Mouse (Mus musculus) testis, adult 2 months (tissue): ENCODE measurements around the gene Gla. TPM values are rescaled to one million over a fixed set of nuclear protein-coding genes. Genes with fewer than 3 reads are reported as not detected.
A peak's percentile ranks its signal among the peaks of the same experiment; 100 is the strongest.

Experiments
- H3K27ac ChIP-seq: fragments of 200-500 bp; 2 replicates; pipeline ENCODE4 v1.5.1; 2012; ENCODE audit warnings: low read depth, low read length; ENCODE audit not compliant: control insufficient read depth, insufficient read depth
- H3K27me3 ChIP-seq: fragments of 200-500 bp; 2 replicates; pipeline ENCODE4 v1.6.1; 2012; ENCODE audit warnings: mild to moderate bottlenecking, low read length, moderate library complexity; ENCODE audit not compliant: control insufficient read depth, insufficient read depth
- H3K36me3 ChIP-seq: fragments of 200-500 bp; 2 replicates; pipeline ENCODE4 v1.6.1; 2012; ENCODE audit warnings: mild to moderate bottlenecking, low read length; ENCODE audit not compliant: control insufficient read depth, insufficient read depth
- H3K4me1 ChIP-seq: fragments of 200-500 bp; 2 replicates; pipeline ENCODE4 v1.6.1; 2012; ENCODE audit warnings: low read length; ENCODE audit not compliant: control insufficient read depth, insufficient read depth
- H3K4me3 ChIP-seq: fragments of 200-500 bp; 2 replicates; pipeline ENCODE4 v1.5.1; 2012; ENCODE audit warnings: low read depth, mild to moderate bottlenecking, low read length, moderate library complexity, mixed read lengths; ENCODE audit not compliant: control insufficient read depth
- CTCF ChIP-seq: fragments of 200-500 bp; IDR thresholded peaks from 2 replicates; pipeline ENCODE4 v1.5.1; 2012; ENCODE audit warnings: low read depth, mild to moderate bottlenecking, inconsistent platforms, low read length, moderate library complexity; ENCODE audit not compliant: control insufficient read depth, insufficient read depth, insufficient replicate concordance
- POLR2A ChIP-seq: fragments of 200-500 bp; IDR thresholded peaks from 2 replicates; pipeline ENCODE4 v1.6.1; 2012; ENCODE audit warnings: low read depth, mild to moderate bottlenecking, inconsistent platforms, low read length, moderate library complexity; ENCODE audit not compliant: control insufficient read depth
- polyA plus RNA-seq: library from polyadenylated mRNA; depleted of rRNA; stranded (reverse); fragments of >200 nt; gene quantifications from 2 replicates; pipeline ENCODE4 v1.2.3, GENCODE M21; 2012

Gla gene
- polyA plus RNA-seq, 1 experiment = 0.80 TPM

DNA sequence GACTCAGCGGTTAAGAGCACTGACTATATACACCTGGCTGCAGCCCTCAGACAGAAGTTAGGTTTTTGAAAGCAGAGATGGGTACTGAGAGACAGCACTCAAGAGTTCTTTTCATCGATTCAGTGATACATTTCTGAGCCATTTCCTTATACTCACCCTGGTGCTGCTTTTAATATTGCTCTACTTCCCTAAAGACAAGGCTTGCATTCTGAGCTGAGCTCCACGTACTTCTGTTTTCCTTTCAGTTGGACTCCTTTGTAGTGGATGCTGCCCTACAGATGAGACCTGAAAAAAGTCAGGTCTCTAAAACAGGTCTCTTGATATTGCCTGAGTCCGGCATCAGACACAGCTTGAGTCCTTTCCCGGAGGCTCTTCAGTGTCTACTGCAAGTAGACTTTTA lies 31.8 kb upstream of the Gla start:
- TF ChIP-seq CTCF (no peak), POLR2A (no peak)

DNA sequence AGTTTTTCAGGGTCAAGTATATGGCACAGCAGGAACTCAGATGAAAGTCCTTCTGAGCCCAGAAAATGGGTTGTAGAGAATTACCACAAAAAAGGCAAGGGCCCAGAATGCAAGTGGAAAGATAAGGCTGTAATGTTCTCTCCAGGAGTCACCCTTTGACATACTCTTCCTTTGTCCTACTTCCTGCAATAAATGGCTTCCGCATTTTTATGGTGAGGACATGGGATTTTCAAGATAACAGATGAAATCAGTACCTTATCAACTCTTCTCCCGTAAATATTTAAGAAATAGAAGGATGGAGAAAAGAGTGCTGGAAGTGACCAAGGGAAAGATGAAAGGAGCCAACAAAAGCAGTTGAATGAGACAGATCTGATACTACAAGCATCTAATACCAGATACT lies 27.3 kb upstream of the Gla start:
- H3K36me3 ChIP-seq = no peaks in the 10 kb centered on the region
- TF ChIP-seq CTCF (no peak), POLR2A (no peak)
- no peak overlapping the region for H3K4me3 ChIP-seq
- H3K4me1 ChIP-seq = no peaks in the 10 kb centered on the region
- H3K27me3 ChIP-seq = no peaks in the 10 kb centered on the region
- H3K27ac ChIP-seq = no peak overlapping the region

More for the DNA sequence above, 31.8 kb upstream of the Gla start:
- H3K4me3 ChIP-seq = no peak overlapping the region
- no peaks in the 10 kb centered on the region for H3K4me1 ChIP-seq
- no peak overlapping the region for H3K27ac ChIP-seq
- no peaks in the 10 kb centered on the region for H3K36me3 ChIP-seq
- H3K27me3 ChIP-seq = no peaks in the 10 kb centered on the region

DNA sequence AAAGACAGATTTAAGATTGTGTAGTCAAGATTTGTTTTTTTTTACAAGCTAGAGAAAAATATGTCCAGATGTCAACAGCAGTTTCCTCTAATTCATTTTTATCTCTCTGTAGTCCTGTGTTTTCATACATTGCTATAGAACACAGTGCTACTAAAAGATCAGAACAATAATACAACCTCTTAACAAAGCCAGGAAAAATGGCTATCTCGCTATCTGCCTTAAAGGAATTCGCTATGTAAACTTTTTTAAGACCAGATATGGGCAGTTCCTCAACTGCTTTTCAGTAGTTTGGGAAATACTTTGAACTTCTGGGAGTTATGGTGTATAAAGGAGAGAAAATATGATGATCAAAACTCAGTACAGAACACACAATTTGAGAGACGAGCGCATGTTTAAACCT lies 22.4 kb upstream of the Gla start:
- no peaks in the 10 kb centered on the region for H3K36me3 ChIP-seq
- H3K4me3 ChIP-seq = no peak overlapping the region
- H3K4me1 ChIP-seq = no peaks in the 10 kb centered on the region
- no peak overlapping the region for H3K27ac ChIP-seq
- TF ChIP-seq CTCF (no peak), POLR2A (no peak)
- no peaks in the 10 kb centered on the region for H3K27me3 ChIP-seq

DNA sequence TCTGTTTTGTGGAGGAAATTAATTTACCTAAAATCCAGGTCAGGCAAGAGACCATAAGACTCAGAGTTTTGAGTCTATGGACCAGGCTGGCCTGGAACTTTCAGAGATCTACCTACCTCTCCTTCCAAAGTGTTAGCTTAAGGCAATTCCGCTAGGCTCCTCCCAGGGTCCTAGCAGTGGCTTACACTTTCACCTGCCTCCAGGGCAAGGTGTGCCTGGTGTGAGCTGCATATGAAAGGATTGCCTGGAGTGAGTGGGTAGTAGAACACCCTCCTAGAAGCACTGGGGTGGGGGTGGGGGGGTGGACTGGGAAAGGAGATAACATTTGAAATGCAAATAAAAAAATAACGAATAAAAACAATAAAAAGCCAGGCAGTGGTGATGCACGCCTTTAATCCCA lies 20.8 kb upstream of the Gla start:
- H3K36me3 ChIP-seq = no peaks in the 10 kb centered on the region
- no peak for TF ChIP-seq CTCF
- TF ChIP-seq POLR2A = no peak
- H3K4me3 ChIP-seq = no peak overlapping the region
- no peaks in the 10 kb centered on the region for H3K4me1 ChIP-seq
- no peak overlapping the region for H3K27ac ChIP-seq
- no peaks in the 10 kb centered on the region for H3K27me3 ChIP-seq

DNA sequence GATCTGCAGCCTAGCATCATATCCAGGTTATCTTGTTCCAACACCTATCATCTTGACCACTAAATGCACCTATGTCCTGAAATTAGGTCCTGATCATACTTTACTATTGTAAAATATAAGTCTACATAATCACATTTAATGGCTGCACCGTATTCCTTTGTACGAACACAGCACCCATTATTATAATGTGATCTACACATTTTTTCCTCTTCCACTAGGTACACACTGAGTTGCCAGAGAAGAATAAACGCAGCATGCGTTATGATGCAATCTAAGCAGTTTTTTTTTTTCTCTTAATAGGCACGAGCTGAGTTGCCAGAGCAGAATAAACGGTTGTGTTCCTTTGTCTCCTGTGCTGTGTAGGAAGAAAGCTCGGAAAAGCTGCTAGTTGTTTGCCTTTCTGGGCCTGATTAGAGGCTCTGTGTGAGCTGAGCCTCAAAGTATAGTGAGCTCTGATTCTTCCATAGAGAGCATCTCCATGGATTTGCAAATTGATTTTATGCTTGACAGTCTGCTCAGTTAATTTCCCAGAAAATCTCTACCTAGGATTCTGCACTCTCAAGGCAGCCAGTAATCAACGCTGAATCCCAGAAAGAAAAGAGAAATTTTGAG lies 19.4 kb upstream of the Gla start:
- TF ChIP-seq POLR2A = no peak
- no peak for TF ChIP-seq CTCF
- Histone ChIP-seq H3K27ac (no peak overlapping the region), H3K36me3 (no peaks in the 10 kb centered on the region), H3K4me1 (no peaks in the 10 kb centered on the region), H3K27me3 (no peaks in the 10 kb centered on the region), H3K4me3 (no peak overlapping the region)

DNA sequence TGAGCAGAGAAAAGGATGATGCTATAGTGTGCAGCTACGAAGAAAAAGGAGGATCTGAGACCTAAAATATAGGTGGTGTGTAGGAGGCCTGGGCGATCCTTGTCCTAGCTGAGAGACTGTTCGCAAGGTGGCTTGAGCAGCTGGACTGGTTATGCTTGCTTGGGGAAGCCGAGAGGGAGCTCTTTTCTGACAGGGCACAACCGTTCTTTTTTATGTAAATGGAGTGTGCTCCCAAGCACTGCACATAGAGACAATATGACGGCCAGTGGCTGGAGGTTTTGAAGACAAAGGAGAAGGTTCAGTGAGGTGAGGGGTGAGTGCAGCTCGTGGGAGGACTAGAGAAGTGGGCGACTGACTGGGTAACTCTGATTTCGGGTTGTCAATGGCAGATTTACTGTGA lies 18.8 kb upstream of the Gla start:
- no peaks in the 10 kb centered on the region for H3K4me1 ChIP-seq
- H3K27ac ChIP-seq = no peak overlapping the region
- TF ChIP-seq POLR2A (no peak), CTCF (no peak)
- no peaks in the 10 kb centered on the region for H3K27me3 ChIP-seq
- H3K4me3 ChIP-seq = no peak overlapping the region
- no peaks in the 10 kb centered on the region for H3K36me3 ChIP-seq

DNA sequence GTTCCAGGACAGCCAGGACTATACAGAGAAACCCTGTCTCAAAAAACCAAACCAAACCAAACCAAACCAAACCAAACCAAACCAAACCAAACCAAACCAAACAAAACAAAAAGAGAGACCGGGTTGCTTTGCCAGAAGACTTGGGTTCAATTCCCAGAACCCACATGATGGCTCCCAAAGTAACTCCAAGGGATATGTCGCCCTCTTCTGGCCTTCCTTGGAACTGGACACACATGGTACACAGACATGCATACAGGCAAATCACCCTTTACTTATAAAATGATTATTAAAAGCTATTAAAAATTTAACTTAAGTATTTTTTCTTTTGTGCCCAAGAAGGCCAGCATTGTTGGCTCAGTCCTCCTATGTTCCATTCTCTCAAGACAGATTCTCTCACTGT lies 13.4 kb upstream of the Gla start:
- Histone ChIP-seq H3K4me3 (no peak overlapping the region), H3K27me3 (no peaks in the 10 kb centered on the region), H3K27ac (no peak overlapping the region), H3K36me3 (no peaks in the 10 kb centered on the region), H3K4me1 (peaks cover 2% of the 10 kb centered on the region; the same call in 1 of the 2 replicates)
- TF ChIP-seq CTCF (no peak), POLR2A (no peak)

DNA sequence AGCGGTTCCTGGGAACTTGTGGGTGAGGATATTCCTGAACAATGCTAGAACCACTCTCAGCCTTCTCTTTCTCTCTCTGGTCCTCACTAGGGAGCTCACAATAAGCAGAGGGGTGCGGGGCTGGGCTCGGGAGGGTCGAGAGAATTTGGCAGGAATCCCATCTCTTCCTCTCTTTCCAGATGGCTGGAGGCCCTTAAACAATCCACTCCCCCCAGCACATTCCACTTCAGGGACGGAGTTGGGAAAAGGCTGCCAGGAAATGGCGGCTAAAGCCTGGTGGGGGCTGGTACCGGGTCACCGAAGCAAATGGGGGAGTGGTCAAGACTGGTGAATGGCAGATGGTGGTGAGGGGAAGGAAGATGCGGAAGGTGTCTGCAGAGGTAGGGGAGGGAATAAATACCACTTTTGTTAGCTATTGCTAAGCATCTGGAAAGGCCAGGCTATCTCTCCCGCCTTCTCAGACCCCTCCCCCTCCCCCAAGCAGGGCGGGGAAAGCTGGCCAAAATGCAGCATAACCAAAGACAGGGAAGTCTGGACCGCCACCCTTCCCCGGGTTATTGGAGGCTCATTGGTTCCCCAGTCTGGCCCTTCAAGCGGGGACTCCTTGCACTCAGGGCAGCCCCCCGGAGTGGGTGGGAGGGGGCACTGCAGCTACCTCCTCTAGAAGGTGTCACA lies 11.5 kb upstream of the Gla start:
- TF ChIP-seq CTCF (no peak), POLR2A (no peak)
- H3K4me1 ChIP-seq = peaks cover 2% of the 10 kb centered on the region; the same call in 1 of the 2 replicates

More for the DNA sequence above, 11.5 kb upstream of the Gla start:
- Histone ChIP-seq H3K36me3 (no peaks in the 10 kb centered on the region), H3K27ac (0 out of 2 replicates have a peak overlapping the region, but pooled peaks have one; percentile 21), H3K4me3 (peak overlapping the region; percentile 74), H3K27me3 (no peaks in the 10 kb centered on the region)
